Mouse (Mus musculus): Measurements from ENCODE around the gene Hoxd8.

The Hoxd8 gene

GRCm38 (mm10) chr2:74752431-74753174, 48.2 kb downstream of the Hoxd8 start:
- DNase-seq (ENCODE audit: low spot score), result peak; percentile 84

GRCm38 (mm10) chr2:74753175-74753523, 48.7 kb downstream of the Hoxd8 start:
- DNase-seq (ENCODE audit: low spot score), result no peak

GRCm38 (mm10) chr2:74753711-74754110, 49.3 kb downstream of the Hoxd8 start:
- DNase-seq (ENCODE audit: low spot score), result no peak

Measured in embryo, embryonic 10.5 days (tissue).